Mouse (Mus musculus): Measurements from ENCODE around the gene Ckmt2.

GRCm38 (mm10) chr13:91908202-91908980 is 31.7 kb upstream of the Ckmt2 start:
- TF ChIP-seq CTCF (IDR thresholded peaks at IDR 0.05) = peak; percentile 99
- no peak for TF ChIP-seq POLR2A (IDR thresholded peaks at IDR 0.05; ENCODE audit: insufficient read depth, low read depth, low read length)
